Mouse (Mus musculus) thymus, postnatal 4 days (tissue): ENCODE data around the gene Bbip1.
"Not testable (repeated sequence)": the region's sequence is repeated elsewhere in the genome, so short reads cannot be mapped to it uniquely, and the experiment has no call there.

ENCODE experiments used
- DNase-seq: peaks from one replicate; pipeline ENCODE4 v3.0.0; 2021

Gene Bbip1

GRCm38 (mm10) chr19:53921996-53922395 lies 22.4 kb downstream of the Bbip1 start:
- not testable (repeated sequence) for DNase-seq

GRCm38 (mm10) chr19:53919541-53919940 lies 24.9 kb downstream of the Bbip1 start:
- DNase-seq: no peak

- DNase-seq: no peak
These were observed 29.5 kb downstream of the Bbip1 start for GRCm38 (mm10) chr19:53914950-53915349.

GRCm38 (mm10) chr19:53906703-53907070 lies 37.7 kb downstream of the Bbip1 start:
- not testable (repeated sequence) for DNase-seq

GRCm38 (mm10) chr19:53906033-53906702 lies 38.3 kb downstream of the Bbip1 start:
- DNase-seq: no peak

GRCm38 (mm10) chr19:53904833-53905480 lies 39.5 kb downstream of the Bbip1 start:
- DNase-seq: no peak

- peak; percentile 74 for DNase-seq
These were observed 40.7 kb downstream of the Bbip1 start for GRCm38 (mm10) chr19:53903507-53904321.

GRCm38 (mm10) chr19:53902739-53903487 lies 41.5 kb downstream of the Bbip1 start:
- DNase-seq: peak; percentile 94

- DNase-seq: peak; percentile 54
These were observed 42.3 kb downstream of the Bbip1 start for GRCm38 (mm10) chr19:53901931-53902738.

GRCm38 (mm10) chr19:53899941-53900610 lies 44.4 kb downstream of the Bbip1 start:
- peak; percentile 33 for DNase-seq

GRCm38 (mm10) chr19:53898970-53899900 lies 45.2 kb downstream of the Bbip1 start:
- no peak for DNase-seq

GRCm38 (mm10) chr19:53898498-53898897 lies 45.9 kb downstream of the Bbip1 start:
- no peak for DNase-seq

GRCm38 (mm10) chr19:53898046-53898445 lies 46.4 kb downstream of the Bbip1 start:
- DNase-seq: no peak

GRCm38 (mm10) chr19:53894538-53895121 lies 49.8 kb downstream of the Bbip1 start:
- DNase-seq: peak; percentile 51

- DNase-seq: peak; percentile 72
These were observed 50.7 kb downstream of the Bbip1 start for GRCm38 (mm10) chr19:53893711-53894171.

GRCm38 (mm10) chr19:53892838-53893359 lies 51.5 kb downstream of the Bbip1 start:
- peak; percentile 29 for DNase-seq

GRCm38 (mm10) chr19:53892061-53892460 lies 52.4 kb downstream of the Bbip1 start, which contains the start of gene Pdcd4:
TSS of gene Pdcd4 (plus strand) at chr19:53892231.
- peak; percentile 52 for DNase-seq

- peak; percentile 43 for DNase-seq
These were observed 52.9 kb downstream of the Bbip1 start for GRCm38 (mm10) chr19:53891569-53891968.

GRCm38 (mm10) chr19:53890781-53891251 lies 53.6 kb downstream of the Bbip1 start:
- DNase-seq: peak; percentile 82
